Mouse (Mus musculus): ENCODE measurements around the gene Slc2a10.

Gene Slc2a10

GRCm38 (mm10) chr2:165503259-165504203, at the start of gene Slc2a10:
Gene Slc2a10 (plus strand): TSS chr2:165503787.
- in situ Hi-C loops (cut with MboI; ENCODE audit: low sequenced_read_pairs): no loop called here

- in situ Hi-C loops (cut with MboI; ENCODE audit: low sequenced_read_pairs): no loop called here
Measured at GRCm38 (mm10) chr2:165456710-165457109, 46.9 kb upstream of the Slc2a10 start.

GRCm38 (mm10) chr2:165458189-165458588, 45.4 kb upstream of the Slc2a10 start:
- in situ Hi-C loops (cut with MboI; ENCODE audit: low sequenced_read_pairs): no loop called here

- in situ Hi-C loops (cut with MboI; ENCODE audit: low sequenced_read_pairs): no loop called here
Measured at GRCm38 (mm10) chr2:165459663-165460062, 43.9 kb upstream of the Slc2a10 start.

- in situ Hi-C loops (cut with MboI; ENCODE audit: low sequenced_read_pairs): no loop called here
Measured at GRCm38 (mm10) chr2:165467824-165468452, 35.6 kb upstream of the Slc2a10 start.

GRCm38 (mm10) chr2:165470167-165470566, 33.4 kb upstream of the Slc2a10 start:
- in situ Hi-C loops (cut with MboI; ENCODE audit: low sequenced_read_pairs): no loop called here

GRCm38 (mm10) chr2:165471943-165472342, 31.6 kb upstream of the Slc2a10 start:
- in situ Hi-C loops (cut with MboI; ENCODE audit: low sequenced_read_pairs): no loop called here

- in situ Hi-C loops (cut with MboI; ENCODE audit: low sequenced_read_pairs): no loop called here
Measured at GRCm38 (mm10) chr2:165473003-165473402, 30.6 kb upstream of the Slc2a10 start, which contains the start of gene Slc13a3. Gene Slc13a3 (minus strand): TSS chr2:165473230.

GRCm38 (mm10) chr2:165475412-165475811, 28.2 kb upstream of the Slc2a10 start:
- in situ Hi-C loops (cut with MboI; ENCODE audit: low sequenced_read_pairs): no loop called here

GRCm38 (mm10) chr2:165475850-165476249, 27.7 kb upstream of the Slc2a10 start:
- in situ Hi-C loops (cut with MboI; ENCODE audit: low sequenced_read_pairs): no loop called here

- in situ Hi-C loops (cut with MboI; ENCODE audit: low sequenced_read_pairs): no loop called here
Measured at GRCm38 (mm10) chr2:165482003-165482402, 21.6 kb upstream of the Slc2a10 start.

GRCm38 (mm10) chr2:165484152-165484551, 19.4 kb upstream of the Slc2a10 start:
- in situ Hi-C loops (cut with MboI; ENCODE audit: low sequenced_read_pairs): no loop called here

- in situ Hi-C loops (cut with MboI; ENCODE audit: low sequenced_read_pairs): no loop called here
Measured at GRCm38 (mm10) chr2:165485826-165486225, 17.8 kb upstream of the Slc2a10 start.

GRCm38 (mm10) chr2:165486401-165486800, 17.2 kb upstream of the Slc2a10 start:
- in situ Hi-C loops (cut with MboI; ENCODE audit: low sequenced_read_pairs): no loop called here

GRCm38 (mm10) chr2:165486881-165487535, 16.6 kb upstream of the Slc2a10 start:
- in situ Hi-C loops (cut with MboI; ENCODE audit: low sequenced_read_pairs): no loop called here

- in situ Hi-C loops (cut with MboI; ENCODE audit: low sequenced_read_pairs): no loop called here
Measured at GRCm38 (mm10) chr2:165492648-165493553, 10.7 kb upstream of the Slc2a10 start, which contains the start of gene Trp53rka. Gene Trp53rka (minus strand): TSS chr2:165493324.

GRCm38 (mm10) chr2:165493587-165494210, 9.9 kb upstream of the Slc2a10 start:
- in situ Hi-C loops (cut with MboI; ENCODE audit: low sequenced_read_pairs): no loop called here

- in situ Hi-C loops (cut with MboI; ENCODE audit: low sequenced_read_pairs): no loop called here
Measured at GRCm38 (mm10) chr2:165494495-165494894, 9.1 kb upstream of the Slc2a10 start.

GRCm38 (mm10) chr2:165496251-165496650, 7.3 kb upstream of the Slc2a10 start:
- in situ Hi-C loops (cut with MboI; ENCODE audit: low sequenced_read_pairs): no loop called here

Measured in CH12F3 (cell line).